Mouse (Mus musculus) bone marrow, adult 2 months (tissue): ENCODE results near the gene Usp6nl.

Experiments used
- CTCF ChIP-seq: fragments of 200-500 bp; IDR thresholded peaks from 2 replicates; pipeline ENCODE4 v1.5.1; 2011; ENCODE audit warnings: low read length, control low read depth; ENCODE audit not compliant: control insufficient read depth, insufficient read depth
- POLR2A ChIP-seq: fragments of 200-500 bp; IDR thresholded peaks from 2 replicates; pipeline ENCODE4 v1.6.1; 2011; ENCODE audit warnings: low read depth, mild to moderate bottlenecking, control low read depth, low read length, borderline replicate concordance; ENCODE audit not compliant: control insufficient read depth

DNA sequence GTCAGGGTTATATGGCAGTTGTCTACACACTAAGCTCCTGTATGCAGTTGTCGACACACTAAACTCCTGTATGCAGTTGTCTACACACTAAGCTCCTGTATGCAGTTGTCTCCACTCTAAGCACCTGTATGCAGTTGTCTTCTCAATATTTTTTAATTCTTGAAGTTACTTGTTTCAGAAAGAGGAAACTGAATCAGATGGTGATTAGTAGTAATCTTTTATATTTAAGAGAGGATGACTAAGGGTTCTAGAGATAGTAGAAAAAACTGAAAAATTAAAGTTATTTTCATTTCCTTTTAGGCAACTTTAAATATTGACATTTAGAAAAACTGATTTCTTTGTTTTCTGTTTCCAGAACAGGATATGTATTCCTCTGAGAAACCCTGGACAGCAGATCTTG is 13.5 kb downstream of the Usp6nl start:
- TF ChIP-seq CTCF (no peak), POLR2A (no peak)
